Mouse (Mus musculus) left cerebral cortex, adult 9 months (tissue): ENCODE data around the gene Ski.

Experiments
- DNase-seq, 2 experiments: peaks; one replicate each; pipeline ENCODE4 v3.0.0; 2022; ENCODE audit warnings: low spot score in 2 of 2

Gene Ski

DNA sequence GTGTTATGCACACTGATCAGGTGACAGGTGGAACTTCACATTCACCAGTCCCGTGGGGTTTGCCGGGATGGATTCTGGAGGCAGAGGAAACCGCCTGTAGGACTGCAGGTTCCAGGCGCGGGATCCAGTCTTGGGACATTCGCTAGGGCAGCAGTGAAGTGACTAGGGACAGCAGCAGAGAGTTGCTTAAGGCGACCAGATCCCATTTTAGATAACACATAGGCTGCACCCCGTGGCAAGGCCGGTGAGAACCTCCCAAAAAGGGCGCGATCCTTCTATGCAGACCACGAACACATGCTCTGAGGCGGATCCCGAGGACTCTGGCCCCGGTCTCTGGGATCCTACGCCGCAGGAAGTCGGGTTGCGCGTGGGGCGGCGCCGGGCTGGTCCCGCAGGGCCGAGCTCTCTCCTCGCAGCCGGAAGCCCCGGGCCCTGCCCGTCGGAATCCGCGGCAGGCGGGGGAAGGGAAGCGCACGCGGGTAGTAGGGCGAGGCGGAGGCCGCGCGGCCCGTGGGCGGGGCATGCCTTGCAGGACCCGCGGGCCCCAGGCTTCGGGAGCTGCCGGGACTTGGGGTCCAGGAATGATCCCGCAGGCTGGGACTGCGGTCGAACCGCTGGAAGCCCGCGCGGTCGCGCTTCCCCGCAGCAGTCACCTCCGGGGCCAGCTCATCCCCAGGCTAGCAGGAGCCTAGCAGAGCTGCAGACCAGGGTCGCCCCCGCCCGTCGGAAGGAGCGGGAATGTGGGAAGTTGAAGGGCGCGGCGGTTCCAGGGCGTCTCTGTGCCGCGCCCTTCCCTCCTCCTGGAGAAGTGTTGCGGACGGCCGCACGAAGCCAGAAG, 71.9 kb downstream of the Ski start:
- DNase-seq: peak in 1 of 2 experiments; percentile 61

GRCm38 (mm10) chr4:155149941-155150275, 72.5 kb downstream of the Ski start:
- DNase-seq: no peak

DNA sequence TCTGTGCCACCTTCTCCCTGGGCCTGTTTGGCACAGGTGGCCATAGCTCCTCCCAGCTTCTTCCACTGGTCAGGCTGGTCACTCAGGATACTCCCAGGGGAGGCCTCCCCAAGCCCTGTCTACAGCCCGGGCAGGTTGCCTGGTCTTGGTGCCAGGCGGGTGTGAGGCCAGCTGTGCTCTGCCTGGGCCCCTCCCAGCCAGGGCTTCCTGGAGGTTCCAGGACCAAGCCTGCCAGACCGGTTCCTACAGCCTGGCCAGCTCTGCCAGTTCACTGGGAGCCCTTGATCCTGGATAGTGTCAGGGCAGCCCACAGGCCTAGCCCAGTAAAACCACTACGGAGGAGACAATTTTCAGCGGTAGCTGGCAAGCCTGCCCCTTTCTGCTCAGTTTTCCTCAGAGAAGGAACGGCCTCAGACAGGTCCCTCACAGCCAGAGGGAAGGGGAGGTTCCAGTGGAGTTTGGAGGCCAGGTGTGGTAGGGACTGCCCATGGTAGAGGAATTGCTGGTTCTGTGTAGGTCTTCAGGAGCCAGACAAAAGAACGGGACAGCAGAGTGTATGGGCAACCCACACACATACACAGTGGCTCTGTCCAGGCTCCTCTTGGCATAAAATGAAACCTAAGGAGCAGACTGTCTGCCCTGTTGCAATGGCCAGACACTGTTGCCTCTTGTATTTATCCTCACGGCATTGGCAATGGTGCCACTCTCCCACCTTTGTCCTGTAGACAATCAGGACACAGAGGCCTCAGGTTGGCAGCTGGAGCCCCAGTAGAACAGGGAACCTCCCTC, 73.3 kb downstream of the Ski start:
- DNase-seq: no peak

- DNase-seq: no peak
Measured at GRCm38 (mm10) chr4:155148453-155148852, 73.9 kb downstream of the Ski start.

- no peak for DNase-seq
Measured at GRCm38 (mm10) chr4:155146107-155146823, 76.1 kb downstream of the Ski start.

- DNase-seq: no peak
Measured at GRCm38 (mm10) chr4:155144548-155145180, 77.7 kb downstream of the Ski start.

GRCm38 (mm10) chr4:155143871-155144502, 78.4 kb downstream of the Ski start:
- peak in 1 of 2 experiments; percentile 65 for DNase-seq

GRCm38 (mm10) chr4:155143411-155143810, 79.0 kb downstream of the Ski start:
- DNase-seq: no peak

DNA sequence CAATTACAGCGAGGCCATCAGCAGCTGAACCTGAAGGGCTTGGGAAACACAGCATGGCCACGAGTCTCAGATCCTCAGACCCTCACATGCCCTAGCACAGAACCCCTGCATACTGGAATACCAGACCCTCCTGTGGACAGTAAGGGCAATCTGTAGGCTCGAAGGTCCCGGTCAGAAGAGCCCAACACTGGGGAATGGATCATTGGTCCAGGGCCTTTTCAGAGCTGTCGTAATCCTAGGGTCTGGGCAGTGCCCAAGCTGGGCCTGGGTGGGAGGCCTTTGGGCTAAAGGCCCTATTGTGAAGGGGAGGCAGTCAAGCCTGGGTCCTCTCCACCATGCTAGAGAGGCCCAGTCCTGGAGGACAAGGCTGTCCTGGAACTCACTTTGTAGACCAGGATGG, 79.6 kb downstream of the Ski start:
- DNase-seq: no peak

- DNase-seq: no peak
Measured at GRCm38 (mm10) chr4:155140795-155141265, 81.6 kb downstream of the Ski start.

DNA sequence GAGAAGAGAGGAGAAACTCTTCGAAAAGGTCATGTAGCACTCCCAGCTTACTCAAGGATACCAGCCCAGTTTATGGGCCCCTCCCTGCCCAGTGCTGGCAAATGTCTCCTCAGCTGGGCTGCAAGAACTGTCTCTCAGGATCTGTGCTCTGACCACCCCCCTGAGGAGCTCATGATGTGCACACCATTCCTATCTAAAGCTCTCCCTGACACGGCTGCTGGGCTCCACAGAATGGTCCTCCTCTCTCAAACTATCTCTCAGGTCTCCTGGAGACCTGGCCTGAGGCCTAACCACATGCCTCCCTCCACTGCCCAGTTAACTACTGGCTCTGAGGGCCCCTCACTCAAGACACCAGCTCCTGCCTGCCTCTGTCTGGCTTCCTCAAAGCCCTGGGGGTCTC, 82.2 kb downstream of the Ski start:
- DNase-seq: no peak

GRCm38 (mm10) chr4:155139281-155140045, 82.9 kb downstream of the Ski start:
- no peak for DNase-seq

DNA sequence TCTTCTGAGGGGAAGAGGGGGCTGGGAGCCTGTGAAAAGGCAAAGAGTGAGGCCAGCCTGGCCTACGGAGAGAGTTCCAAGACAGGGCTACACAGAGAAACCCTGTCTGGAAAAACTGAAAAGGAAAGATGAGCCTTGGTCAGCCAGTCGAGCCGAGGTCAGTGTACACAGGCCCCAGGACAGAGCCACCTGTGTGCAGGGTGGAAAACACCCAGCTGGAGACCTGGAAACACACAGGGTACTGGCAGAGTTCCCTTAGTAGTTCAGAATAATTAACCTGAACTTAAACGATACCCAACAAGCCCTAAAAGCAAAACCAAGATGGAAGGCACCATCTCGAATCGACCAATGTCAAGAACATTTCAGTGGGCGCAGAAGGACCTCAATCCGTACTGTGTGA, 83.9 kb downstream of the Ski start:
- DNase-seq: no peak

DNA sequence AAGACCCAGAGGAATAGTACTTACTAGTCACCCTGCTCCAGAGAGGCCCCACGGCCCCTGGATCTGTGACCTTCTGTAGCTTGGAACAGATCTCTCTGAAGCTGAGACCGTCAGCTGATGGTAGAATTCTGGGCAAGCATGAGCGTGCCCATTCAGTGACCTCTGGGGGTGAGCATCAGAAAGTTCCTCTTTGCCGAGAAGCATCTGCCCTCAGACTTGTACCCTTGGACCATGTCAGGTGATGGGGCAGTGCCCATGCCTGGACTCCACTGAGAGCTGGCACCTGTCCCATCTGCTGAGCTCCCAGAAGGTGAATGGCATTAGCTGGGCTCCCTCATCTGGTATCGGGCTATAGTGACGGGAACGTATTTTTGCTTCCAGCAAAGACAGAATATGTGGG, 84.5 kb downstream of the Ski start:
- DNase-seq: no peak

DNA sequence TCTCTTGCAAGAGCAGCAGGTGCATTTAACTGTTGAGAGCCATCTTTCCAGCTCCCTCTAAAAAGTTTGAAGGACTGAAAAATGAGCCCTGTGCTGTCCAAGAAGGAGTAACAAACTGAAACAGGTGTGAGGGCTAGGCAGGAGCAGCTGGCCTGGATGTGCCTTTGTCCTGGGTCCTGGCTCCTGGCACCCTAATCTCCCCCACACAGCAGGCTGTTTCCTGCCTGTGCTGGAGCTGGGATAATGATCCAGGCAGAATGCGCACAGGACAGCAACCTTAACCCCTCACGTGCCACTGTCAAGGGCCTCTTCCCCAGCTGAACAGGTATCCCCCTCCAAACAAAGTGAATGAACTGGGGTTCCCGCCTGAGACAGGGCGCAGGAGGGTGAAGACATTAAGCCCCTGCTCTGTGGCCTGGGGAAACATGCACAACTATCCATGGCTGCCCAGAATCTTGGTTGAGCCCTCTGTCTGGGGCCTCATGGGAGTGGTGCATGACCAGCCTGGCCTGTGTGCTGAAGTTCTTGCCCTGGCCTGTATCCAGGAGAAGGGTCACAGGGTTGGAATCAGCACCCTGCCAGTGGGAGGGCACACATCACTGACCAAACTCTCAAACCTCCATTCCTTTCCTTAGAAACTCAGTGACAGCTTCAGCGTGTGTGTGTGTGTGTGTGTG, 86.3 kb downstream of the Ski start:
- no peak for DNase-seq

GRCm38 (mm10) chr4:155134686-155135172, 87.7 kb downstream of the Ski start:
- no peak for DNase-seq

- no peak for DNase-seq
Measured at GRCm38 (mm10) chr4:155133658-155134417, 88.6 kb downstream of the Ski start.

- DNase-seq: no peak
Measured at GRCm38 (mm10) chr4:155133188-155133587, 89.2 kb downstream of the Ski start.

- no peak for DNase-seq
Measured at GRCm38 (mm10) chr4:155130616-155131015, 91.8 kb downstream of the Ski start.
